Mouse (Mus musculus) G1E (cell line): ENCODE measurements around the gene Crybg1. TPM values are rescaled to one million over a fixed set of nuclear protein-coding genes. Genes with fewer than 3 reads are reported as not detected.

ENCODE experiments used
- ATAC-seq: 2 replicates; pipeline ENCODE4 v1.8.0; 2016; ENCODE audit warnings: mild to moderate bottlenecking; ENCODE audit not compliant: insufficient number of reproducible peaks, poor library complexity, low FRiP score, severe bottlenecking; ENCODE audit errors: extremely low read depth
- DNase-seq: peaks from one replicate; pipeline ENCODE4 v3.0.0; 2012; ENCODE audit warnings: low spot score
- H3K27me3 ChIP-seq: 2 replicates; pipeline ENCODE4 v1.6.1; 2012; ENCODE audit warnings: mild to moderate bottlenecking, low read length, inconsistent platforms; ENCODE audit not compliant: insufficient read depth
- H3K36me3 ChIP-seq: replicated peaks from 2 replicates; pipeline ENCODE3; 2012; ENCODE audit warnings: mild to moderate bottlenecking, inconsistent platforms
- H3K4me1 ChIP-seq: 2 replicates; pipeline ENCODE4 v1.6.1; 2012; ENCODE audit warnings: low read depth, low read length, inconsistent platforms, mixed read lengths; ENCODE audit not compliant: insufficient read depth
- H3K4me3 ChIP-seq: 2 replicates; pipeline ENCODE4 v1.5.1; 2012; ENCODE audit warnings: low read depth, mild to moderate bottlenecking, inconsistent platforms, low read length, moderate library complexity, mixed read lengths
- H3K9me3 ChIP-seq: replicated peaks from 2 replicates; pipeline ENCODE4 v1.6.1; 2012; ENCODE audit warnings: inconsistent platforms
- CTCF ChIP-seq: IDR thresholded peaks from 2 replicates; pipeline ENCODE4 v1.5.1; 2012; ENCODE audit warnings: low read depth, low read length, inconsistent platforms, mixed read lengths
- GATA1 ChIP-seq: IDR thresholded peaks from 2 replicates; pipeline ENCODE4 v1.6.1; 2012; ENCODE audit warnings: borderline replicate concordance, low read length, inconsistent platforms, mixed read lengths
- GATA2 ChIP-seq: IDR thresholded peaks from 2 replicates; pipeline ENCODE4 v1.6.1; 2012; ENCODE audit warnings: low read depth, low read length, inconsistent platforms, borderline replicate concordance
- POLR2AphosphoS5 ChIP-seq: IDR thresholded peaks from 2 replicates; pipeline ENCODE4 v1.6.1; 2012; ENCODE audit warnings: low read depth, low read length, inconsistent platforms; ENCODE audit not compliant: insufficient replicate concordance
- TAL1 ChIP-seq: conservative IDR thresholded peaks from 2 replicates; pipeline ENCODE4 v1.6.1; 2012; ENCODE audit warnings: low read depth, low read length, inconsistent platforms, mixed read lengths
- polyA plus RNA-seq: library from polyadenylated mRNA; stranded (reverse); fragments of >175 nt; gene quantifications from 2 replicates; pipeline ENCODE4 v1.2.3, GENCODE M21; 2012
- total RNA-seq, 2 experiments: library from RNA; stranded (forward) in 1 of 2; stranded (reverse) in 1 of 2; fragments of 200-1000 nt in 1 of 2; fragments of >200 nt in 1 of 2; fragmentation: Nextera tagmentation in 1 of 2; gene quantifications; 2 replicates each; pipeline ENCODE4 v1.2.3; 2014 to 2017

Gene Crybg1
- total and polyA plus RNA-seq, 3 experiments, result 4.7 to 20.2 (median 13.9) TPM

- no peak overlapping the region for H3K4me3 ChIP-seq
- DNase-seq (no peak), ATAC-seq (no peak)
- peaks cover 44% of the 10 kb centered on the region for H3K4me1 ChIP-seq
- no peak for TF ChIP-seq CTCF
- no peak for TF ChIP-seq TAL1
- no peak for TF ChIP-seq GATA2
- no peak for TF ChIP-seq GATA1
- no peak for TF ChIP-seq POLR2AphosphoS5
- peaks cover 56% of the 10 kb centered on the region for H3K36me3 ChIP-seq
- peaks cover 17% of the 10 kb centered on the region for H3K9me3 ChIP-seq
- no peaks in the 10 kb centered on the region for H3K27me3 ChIP-seq
Measured at GRCm38 (mm10) chr10:44002004-44002940, 146.4 kb downstream of the Crybg1 start.

- Histone ChIP-seq H3K4me3 (no peak overlapping the region; the same call in 1 of the 2 replicates), H3K27me3 (no peaks in the 10 kb centered on the region), H3K4me1 (peaks cover 62% of the 10 kb centered on the region), H3K36me3 (peaks cover 53% of the 10 kb centered on the region), H3K9me3 (peaks cover 13% of the 10 kb centered on the region)
- ATAC-seq (no peak), DNase-seq (no peak)
- no peak for TF ChIP-seq POLR2AphosphoS5
- TF ChIP-seq CTCF, result no peak
- TF ChIP-seq GATA2, result no peak
- no peak for TF ChIP-seq GATA1
- no peak for TF ChIP-seq TAL1
Measured at GRCm38 (mm10) chr10:44000156-44000865, 148.3 kb downstream of the Crybg1 start.

- ATAC-seq, result no peak
Measured at GRCm38 (mm10) chr10:43998503-43999082, 150.1 kb downstream of the Crybg1 start.

GRCm38 (mm10) chr10:43998023-43998422 is 150.6 kb downstream of the Crybg1 start:
- Histone ChIP-seq H3K27me3 (no peaks in the 10 kb centered on the region), H3K9me3 (no peaks in the 10 kb centered on the region), H3K36me3 (peaks cover 51% of the 10 kb centered on the region), H3K4me1 (peaks cover 66% of the 10 kb centered on the region), H3K4me3 (peak overlapping the region; percentile 20; the same call in 1 of the 2 replicates)
- ATAC-seq, result no peak
- no peak for DNase-seq
- TF ChIP-seq CTCF (no peak), GATA2 (no peak), GATA1 (no peak), POLR2AphosphoS5 (no peak), TAL1 (no peak)

More at GRCm38 (mm10) chr10:43998503-43999082, 150.1 kb downstream of the Crybg1 start:
- peaks cover 4% of the 10 kb centered on the region for H3K9me3 ChIP-seq
- TF ChIP-seq TAL1, result no peak
- no peak for TF ChIP-seq GATA2
- no peak for TF ChIP-seq GATA1
- no peak for TF ChIP-seq CTCF
- no peak for TF ChIP-seq POLR2AphosphoS5
- no peak for DNase-seq
- no peak overlapping the region; the same call in 1 of the 2 replicates for H3K4me3 ChIP-seq
- no peaks in the 10 kb centered on the region for H3K27me3 ChIP-seq
- peaks cover 51% of the 10 kb centered on the region for H3K36me3 ChIP-seq
- peaks cover 66% of the 10 kb centered on the region for H3K4me1 ChIP-seq

GRCm38 (mm10) chr10:43997276-43997675 is 151.4 kb downstream of the Crybg1 start:
- Histone ChIP-seq H3K4me3 (no peak overlapping the region; the same call in 1 of the 2 replicates), H3K9me3 (no peaks in the 10 kb centered on the region), H3K4me1 (peaks cover 63% of the 10 kb centered on the region), H3K27me3 (no peaks in the 10 kb centered on the region), H3K36me3 (peaks cover 53% of the 10 kb centered on the region)
- TF ChIP-seq CTCF (no peak), GATA2 (no peak), GATA1 (no peak), POLR2AphosphoS5 (no peak), TAL1 (no peak)
- ATAC-seq (peak; percentile 40; the same call in 1 of the 2 replicates), DNase-seq (no peak)
